Mouse (Mus musculus) layer of hippocampus, adult 9-11 months (tissue): ENCODE results near the gene Tex22.

ENCODE experiments used
- DNase-seq: peaks from one replicate; pipeline ENCODE4 v3.0.0; 2022

Tex22 gene

GRCm38 (mm10) chr12:113103846-113104451, 29.6 kb downstream of the Tex22 start:
- no peak for DNase-seq

DNA sequence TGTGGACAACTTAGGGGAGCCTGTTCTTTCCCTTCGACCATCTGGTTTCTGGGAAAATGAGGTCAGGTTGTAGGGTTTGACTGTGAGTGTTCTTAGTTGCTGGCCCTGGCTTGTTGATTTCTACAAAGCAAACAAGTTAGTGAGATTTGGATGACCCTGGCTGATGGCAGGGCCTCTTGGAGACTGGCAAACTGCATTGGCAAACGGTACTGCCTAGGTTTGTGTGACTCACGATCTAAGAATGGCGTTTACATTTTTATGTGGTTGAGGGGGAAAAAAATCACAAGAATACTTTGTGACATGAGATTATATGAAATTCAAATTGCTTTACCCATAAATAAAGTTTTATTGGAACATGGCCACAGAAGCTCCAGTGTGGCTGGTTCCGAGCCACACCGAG, 32.1 kb downstream of the Tex22 start:
- DNase-seq: no peak

DNA sequence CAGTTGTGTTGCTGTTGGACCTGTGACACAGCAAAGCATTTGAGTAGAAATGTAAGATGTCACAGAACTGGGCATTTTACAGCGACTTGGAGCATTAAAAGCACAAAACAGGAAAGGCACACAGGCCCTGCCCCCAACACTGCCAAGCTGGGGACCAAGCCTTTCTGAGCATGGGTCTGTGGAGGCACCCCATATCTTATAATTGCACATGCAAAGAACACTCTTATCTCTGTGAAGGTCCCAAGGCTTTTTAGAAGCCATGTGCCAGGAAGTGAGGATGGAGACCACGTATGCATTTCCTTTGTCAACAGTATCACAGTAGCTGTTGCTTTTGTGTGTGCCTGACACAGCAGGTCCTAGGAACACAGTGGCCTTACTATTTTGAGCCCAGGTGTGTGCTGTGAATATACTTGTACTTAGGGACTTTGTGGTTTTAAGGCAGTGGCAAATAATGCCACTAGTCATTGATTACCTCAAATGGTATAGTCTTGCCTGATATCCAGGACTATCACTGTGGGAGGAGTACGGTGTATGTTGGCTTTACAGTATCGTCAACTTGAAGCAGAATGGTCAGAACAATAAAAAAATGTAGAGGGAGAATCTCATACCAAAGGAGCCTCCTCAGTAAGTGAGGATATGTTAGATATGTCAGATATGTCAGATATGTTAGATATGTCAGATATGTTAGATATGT, 33.3 kb downstream of the Tex22 start:
- no peak for DNase-seq

DNA sequence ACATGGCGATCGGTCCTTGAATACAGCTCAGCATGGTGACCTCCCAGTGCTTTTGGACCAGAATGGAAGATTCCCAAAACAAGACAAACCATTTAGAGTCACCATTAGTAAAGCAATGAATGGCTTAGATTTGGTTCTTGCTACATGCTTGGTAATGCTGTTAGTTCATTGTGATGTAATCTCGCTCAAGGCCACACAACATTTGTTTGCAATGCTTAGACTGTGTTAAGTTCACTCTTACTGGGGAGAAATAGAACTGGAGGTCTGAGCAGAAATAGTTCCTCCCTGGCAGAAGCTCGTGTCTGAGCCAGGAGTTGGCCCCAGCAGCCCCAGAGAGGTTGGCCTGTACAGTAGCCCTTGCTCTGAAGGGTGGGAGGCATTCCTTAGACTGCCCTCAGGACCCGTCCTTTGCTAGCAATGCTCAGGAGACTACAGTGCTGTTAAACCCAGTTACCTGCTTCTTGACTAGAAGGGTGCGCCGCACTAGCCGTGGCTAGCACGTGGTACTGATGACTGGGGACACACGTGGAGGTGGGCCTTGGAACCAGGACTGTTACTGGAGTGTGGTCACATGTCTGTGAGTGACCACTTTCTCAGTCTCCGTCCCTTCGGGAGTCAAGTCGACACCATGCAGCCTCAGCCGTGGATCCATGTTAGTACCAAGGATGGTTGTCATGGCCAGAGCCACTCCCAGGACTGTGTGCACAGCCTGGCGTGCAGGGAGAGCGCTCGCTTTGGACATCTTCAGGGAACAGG, 34.4 kb downstream of the Tex22 start:
- no peak for DNase-seq

DNA sequence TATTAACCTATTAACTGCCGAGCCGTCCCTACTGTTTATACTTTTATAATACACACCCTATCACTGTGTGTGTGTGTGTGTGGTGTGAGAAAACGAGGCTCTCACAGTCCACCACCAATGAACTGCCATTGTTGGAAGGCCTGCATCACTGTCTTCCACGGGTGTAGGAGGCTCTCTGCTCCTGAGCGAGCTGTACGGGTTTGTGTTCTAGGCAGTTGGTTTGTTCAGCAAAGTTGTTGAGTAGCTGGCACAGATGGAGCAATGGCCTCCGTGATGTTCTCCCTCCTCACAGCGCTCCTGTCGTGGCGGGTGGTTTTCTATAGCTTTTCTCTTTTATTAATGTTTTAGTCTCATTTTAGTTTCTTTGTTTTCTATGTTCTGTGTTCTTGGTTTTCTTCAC, 35.5 kb downstream of the Tex22 start:
- no peak for DNase-seq

- DNase-seq: no peak
Measured at GRCm38 (mm10) chr12:113114141-113114540, 39.8 kb downstream of the Tex22 start.

- DNase-seq: no peak
Measured at GRCm38 (mm10) chr12:113114856-113115538, 40.7 kb downstream of the Tex22 start.

- DNase-seq: peak; percentile 53
Measured at GRCm38 (mm10) chr12:113119516-113120410, 45.5 kb downstream of the Tex22 start.

DNA sequence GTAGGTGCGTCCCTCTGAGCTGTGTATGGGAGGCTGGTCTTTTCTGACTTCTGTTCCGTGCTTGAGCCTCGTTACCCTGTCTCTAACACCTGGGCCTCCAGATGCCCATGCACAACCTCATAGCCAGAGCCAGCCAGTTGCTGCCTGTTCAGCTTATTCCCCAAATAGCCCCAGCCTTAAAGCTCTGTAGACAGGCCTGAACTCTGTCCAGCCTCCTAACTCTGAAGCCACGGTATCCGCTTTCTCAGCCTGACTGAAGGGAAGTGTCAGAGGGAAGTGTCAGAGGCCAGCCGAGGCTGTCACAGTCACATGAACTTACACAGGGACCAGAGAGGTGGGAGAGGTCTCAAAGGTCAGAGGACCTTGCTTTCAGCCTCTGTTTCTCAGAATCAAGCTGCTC, 50.4 kb downstream of the Tex22 start:
- no peak for DNase-seq

- no peak for DNase-seq
Measured at GRCm38 (mm10) chr12:113130732-113131131, 56.4 kb downstream of the Tex22 start.

DNA sequence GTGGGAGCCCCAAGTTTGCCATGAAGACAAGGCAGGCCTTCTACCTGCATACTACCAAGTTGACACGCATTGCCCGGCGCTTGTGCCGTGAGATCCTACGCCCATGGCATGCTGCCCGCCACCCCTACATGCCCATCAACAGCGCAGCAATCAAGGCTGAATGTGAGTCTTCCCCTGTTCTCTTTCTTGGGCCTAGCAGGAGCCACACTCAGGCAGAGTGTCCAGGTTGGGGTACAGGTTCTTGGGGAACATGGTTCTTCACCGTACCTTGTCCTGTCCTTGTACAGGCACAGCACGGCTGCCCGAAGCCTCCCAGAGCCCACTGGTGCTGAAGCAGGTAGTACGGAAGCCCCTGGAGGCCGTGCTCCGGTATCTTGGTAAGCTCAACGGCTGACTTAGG, 57.3 kb downstream of the Tex22 start:
- DNase-seq: no peak

- DNase-seq: peak; percentile 70
Measured at GRCm38 (mm10) chr12:113132567-113132966, 58.3 kb downstream of the Tex22 start.

DNA sequence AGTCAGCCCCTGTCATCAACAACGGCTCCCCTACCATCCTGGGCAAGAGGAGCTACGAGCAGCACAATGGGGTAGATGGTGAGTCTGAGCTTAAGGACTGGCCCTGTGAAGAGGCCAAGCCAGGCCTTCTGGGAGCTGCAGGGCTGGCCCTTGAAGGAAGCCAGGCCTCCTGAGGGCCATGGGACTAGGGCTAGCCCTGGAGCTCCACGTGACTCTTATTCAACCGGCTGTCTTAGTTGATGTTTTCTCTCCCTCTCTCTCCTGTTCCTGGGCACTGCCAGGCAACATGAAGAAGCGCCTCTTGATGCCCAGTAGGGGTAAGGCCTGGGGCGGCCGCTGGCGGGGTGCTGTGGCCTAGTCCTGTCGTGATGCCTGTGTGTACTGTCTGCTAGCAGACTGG, 59.0 kb downstream of the Tex22 start:
- no peak for DNase-seq

DNA sequence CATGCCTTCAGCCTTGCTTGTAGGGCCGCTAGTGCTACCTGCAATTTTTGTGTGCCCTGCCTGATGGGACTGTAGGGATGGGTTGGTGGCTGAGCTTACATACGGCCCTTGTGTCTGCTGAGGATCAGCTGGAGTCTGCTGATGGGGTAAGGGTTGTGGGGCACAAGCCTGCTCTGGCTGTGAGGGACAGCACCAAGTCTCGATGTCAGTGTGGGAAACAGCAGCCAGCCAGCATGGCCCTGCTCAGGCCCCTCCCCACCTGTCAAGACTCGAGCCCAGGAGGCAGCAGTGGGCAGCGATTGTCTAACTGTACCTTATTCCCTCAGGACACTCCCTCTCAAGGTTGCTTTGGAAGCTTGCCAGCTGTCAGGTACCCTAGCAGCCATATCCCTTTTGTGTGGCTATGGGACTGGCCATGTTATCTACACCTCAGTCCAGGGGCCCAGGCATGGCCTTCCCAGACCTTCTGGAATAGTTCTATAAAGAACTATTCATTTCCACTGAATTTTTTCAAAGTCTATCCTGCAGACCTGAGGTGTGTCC, 59.6 kb downstream of the Tex22 start:
- DNase-seq: no peak

- DNase-seq: no peak
Measured at GRCm38 (mm10) chr12:113134502-113134901, 60.2 kb downstream of the Tex22 start.

DNA sequence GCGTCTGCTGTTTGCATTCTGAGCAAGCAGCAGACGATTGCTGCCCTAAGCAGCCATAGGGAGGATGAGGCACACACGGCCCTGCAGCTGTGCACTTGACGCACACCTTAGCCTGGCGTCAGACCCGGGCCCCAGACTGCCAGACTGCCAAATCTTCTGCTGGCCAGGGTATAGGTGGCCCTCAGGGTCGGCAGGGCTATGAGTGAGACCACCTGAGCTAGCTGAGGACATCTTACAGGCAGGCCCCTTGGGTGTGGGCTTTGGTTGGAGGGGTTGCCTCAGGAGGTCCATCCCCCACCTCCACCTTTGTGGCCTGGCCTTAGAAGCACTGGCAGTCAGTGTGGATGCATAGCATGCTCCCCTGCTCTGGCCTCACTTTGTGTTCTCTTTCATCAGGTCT, 61.1 kb downstream of the Tex22 start:
- DNase-seq: no peak

DNA sequence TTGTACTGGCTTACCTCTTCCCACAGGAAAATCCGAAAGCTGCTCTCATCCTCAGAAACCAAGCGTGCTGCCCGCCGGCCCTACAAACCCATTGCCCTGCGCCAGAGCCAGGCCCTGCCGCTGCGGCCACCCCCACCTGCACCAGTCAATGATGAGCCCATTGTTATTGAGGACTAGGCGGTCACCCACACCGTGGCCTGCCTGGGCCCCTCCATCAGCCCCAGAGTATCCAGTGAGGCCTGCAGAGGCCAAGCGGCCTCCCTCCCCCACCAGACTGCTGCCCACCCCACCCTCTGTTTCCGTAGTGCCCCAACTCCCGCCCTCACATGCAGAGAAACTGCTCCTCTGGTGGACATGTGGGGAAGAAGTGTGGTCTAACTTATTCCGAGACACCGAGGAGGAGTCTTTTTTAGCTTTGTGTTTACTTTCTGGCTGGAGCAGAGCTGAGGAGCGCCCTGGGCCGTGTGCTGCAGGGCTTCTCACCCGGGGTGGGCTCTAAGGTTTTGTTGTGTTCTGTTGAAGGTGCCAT, 62.3 kb downstream of the Tex22 start:
- DNase-seq: no peak

DNA sequence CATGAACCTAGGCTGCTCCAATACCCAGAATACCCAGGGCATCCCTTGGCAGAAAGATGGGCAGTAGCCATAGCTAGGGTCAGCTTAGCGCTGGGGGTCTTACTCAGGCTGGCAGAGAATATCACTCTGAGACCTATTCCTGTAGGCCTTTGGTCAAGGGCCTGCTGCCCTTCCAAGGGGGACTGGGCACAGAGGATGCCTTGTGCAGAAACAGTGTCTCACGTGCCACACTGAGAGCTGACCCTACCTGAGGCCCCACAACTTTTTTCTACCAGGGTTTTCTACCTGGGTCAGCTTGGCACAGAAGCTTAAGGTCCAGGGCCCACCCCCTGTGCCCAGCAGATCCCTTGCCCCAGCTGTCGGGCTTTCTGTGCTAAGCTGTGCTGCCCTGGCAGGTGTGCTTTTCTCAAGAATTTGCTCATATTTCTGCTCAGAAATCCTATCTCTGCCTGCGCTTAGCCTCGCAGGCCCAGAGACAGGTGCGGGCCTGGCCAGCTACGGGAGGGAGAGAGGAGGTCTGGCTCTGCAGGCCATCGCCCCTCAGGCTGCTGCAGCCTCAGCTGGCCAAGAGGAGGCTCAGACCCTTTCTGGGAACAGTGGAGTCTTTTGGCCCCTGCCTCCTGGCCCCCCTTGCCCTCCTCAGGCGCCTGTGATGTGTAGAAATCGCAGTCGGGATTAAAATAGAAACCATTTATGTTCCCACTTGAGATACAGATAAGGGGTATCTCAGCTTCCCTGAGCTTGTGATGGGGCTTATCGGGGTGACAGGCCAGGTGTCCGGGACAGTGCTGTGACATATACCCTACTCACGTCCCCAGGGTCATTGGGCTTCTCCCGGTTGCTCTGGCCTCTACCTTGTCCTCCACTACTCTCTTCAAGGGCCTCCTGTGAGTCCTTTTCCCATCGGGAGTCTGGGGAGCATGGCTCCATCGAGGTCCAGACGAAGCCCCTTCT, 63.2 kb downstream of the Tex22 start:
- DNase-seq: no peak

DNA sequence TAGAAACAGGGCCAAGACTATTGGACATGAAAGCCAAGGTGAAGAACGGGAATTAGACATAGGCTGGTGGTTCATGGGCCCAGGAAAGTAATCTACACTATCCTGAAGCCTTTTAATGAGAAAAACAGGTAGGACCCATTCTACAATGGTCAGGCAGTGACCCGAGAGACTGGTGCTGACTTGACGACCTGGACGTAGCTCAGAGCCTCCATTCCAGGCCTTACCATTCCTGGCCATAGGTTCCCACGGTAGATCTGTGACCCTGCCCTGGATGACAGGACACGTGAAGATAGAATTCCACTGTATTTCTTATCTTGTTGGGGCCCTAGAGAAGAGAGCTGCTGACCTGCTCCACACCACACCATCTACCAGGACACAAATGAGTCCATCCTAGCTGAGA, 64.0 kb downstream of the Tex22 start:
- DNase-seq: no peak
